8 mouse cellular contexts compared by ENCODE assay signal in the genomic region with DNA sequence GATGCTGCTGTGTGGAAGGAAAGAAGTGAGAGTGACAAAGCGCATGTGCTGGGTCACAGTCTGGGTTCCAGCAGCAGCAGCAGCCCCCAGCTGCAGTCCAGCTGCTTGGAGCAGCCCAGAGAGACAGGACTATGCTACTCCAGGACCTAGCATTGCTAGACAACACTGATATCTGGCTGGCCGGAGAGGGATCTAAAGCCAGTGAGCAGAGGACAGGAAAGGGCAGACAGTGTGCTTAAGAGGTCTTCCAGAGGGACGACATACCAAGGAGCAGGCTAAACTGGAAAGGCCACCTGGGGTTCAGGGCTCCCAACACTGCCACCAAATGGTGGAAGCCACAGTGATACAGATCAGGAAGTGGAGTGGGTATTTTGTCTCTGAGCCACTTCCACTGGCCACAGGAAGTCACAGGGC.
DNase-seq lines count a peak whose midpoint lies in the region; ATAC-seq and TF ChIP-seq lines count a peak whose summit lies in the region.

No protein-coding gene starts in this region.

- no peak overlapping the region for H3K4me3 ChIP-seq in embryonic facial prominence, embryonic 15.5 days (replicated peaks)
- no peak overlapping the region for H3K4me3 ChIP-seq in intestine, postnatal 0 days (ENCODE audit: low read depth, low read length)

- H3K27me3 ChIP-seq in embryonic facial prominence, embryonic 15.5 days: no peaks in the 10 kb centered on the region
- no peaks in the 10 kb centered on the region for H3K27me3 ChIP-seq in intestine, postnatal 0 days (replicated peaks; ENCODE audit: control insufficient read depth, insufficient read depth, low read length)

- peak; percentile 67 for TF ChIP-seq CTCF in intestine, postnatal 0 days (IDR thresholded peaks at IDR 0.05; ENCODE audit: low read depth)

- no peak overlapping the region for H3K9ac ChIP-seq in embryonic facial prominence, embryonic 15.5 days
- no peak overlapping the region for H3K9ac ChIP-seq in intestine, postnatal 0 days (ENCODE audit: low read depth, low read length)

- 23% methylated on average over 3 of the region's 3 CpGs for WGBS in embryonic facial prominence, embryonic 15.5 days
- 24% methylated on average over 3 of the region's 3 CpGs for WGBS in intestine, postnatal 0 days

- H3K36me3 ChIP-seq in embryonic facial prominence, embryonic 15.5 days: no peaks in the 10 kb centered on the region
- H3K36me3 ChIP-seq in intestine, postnatal 0 days (ENCODE audit: control insufficient read depth, insufficient read depth): no peaks in the 10 kb centered on the region

- no peaks in the 10 kb centered on the region for H3K9me3 ChIP-seq in embryonic facial prominence, embryonic 15.5 days (replicated peaks)
- H3K9me3 ChIP-seq in intestine, postnatal 0 days (ENCODE audit: control insufficient read depth): no peaks in the 10 kb centered on the region

- peaks cover 41% of the 10 kb centered on the region for H3K4me1 ChIP-seq in embryonic facial prominence, embryonic 15.5 days
- H3K4me1 ChIP-seq in intestine, postnatal 0 days (replicated peaks; ENCODE audit: control insufficient read depth, insufficient read depth, low read length): no peaks in the 10 kb centered on the region

- H3K4me2 ChIP-seq in embryonic facial prominence, embryonic 15.5 days (replicated peaks): no peak overlapping the region
- no peak overlapping the region for H3K4me2 ChIP-seq in intestine, postnatal 0 days (replicated peaks; ENCODE audit: low read depth)

- no peak for ATAC-seq in embryonic facial prominence, embryonic 15.5 days (ENCODE audit: insufficient number of reproducible peaks, low FRiP score, low TSS enrichment, low read depth)
- ATAC-seq in intestine, postnatal 0 days: no peak
- no peak for ATAC-seq in frontal cortex, adult (ENCODE audit: low TSS enrichment)

- peak overlapping the region; percentile 51; the same call in 1 of the 2 replicates for H3K27ac ChIP-seq in embryonic facial prominence, embryonic 15.5 days (replicated peaks)
- H3K27ac ChIP-seq in intestine, postnatal 0 days (ENCODE audit: low read depth, low read length): no peak overlapping the region

- peak; percentile 32 for DNase-seq in retina, postnatal 1 day
- no peak for DNase-seq in retina, embryonic 14.5 days (ENCODE audit: low spot score)
- peak; percentile 85 for DNase-seq in lung, postnatal 10 days
- no peak for DNase-seq in right cerebral cortex, postnatal 4 days
- no peak for DNase-seq in cerebellum, adult 18-20 months

Comparison
In these comparisons a context has a peak if more than half of its experiments do, and no peak if none do; other contexts are left out.
1. DNase-seq: peak in retina, postnatal 1 day (single experiment) and lung, postnatal 10 days (single experiment); none in retina, embryonic 14.5 days (single experiment), right cerebral cortex, postnatal 4 days (single experiment) and cerebellum, adult 18-20 months (0 of 2).